Mouse (Mus musculus): ENCODE measurements around the gene Gm49396. TPM values are rescaled to one million over a fixed set of nuclear protein-coding genes. Genes with fewer than 3 reads are reported as not detected.

Gm49396 gene
- polyA plus RNA-seq, 1 experiment from 2014 or later, result 18.9 TPM

DNA sequence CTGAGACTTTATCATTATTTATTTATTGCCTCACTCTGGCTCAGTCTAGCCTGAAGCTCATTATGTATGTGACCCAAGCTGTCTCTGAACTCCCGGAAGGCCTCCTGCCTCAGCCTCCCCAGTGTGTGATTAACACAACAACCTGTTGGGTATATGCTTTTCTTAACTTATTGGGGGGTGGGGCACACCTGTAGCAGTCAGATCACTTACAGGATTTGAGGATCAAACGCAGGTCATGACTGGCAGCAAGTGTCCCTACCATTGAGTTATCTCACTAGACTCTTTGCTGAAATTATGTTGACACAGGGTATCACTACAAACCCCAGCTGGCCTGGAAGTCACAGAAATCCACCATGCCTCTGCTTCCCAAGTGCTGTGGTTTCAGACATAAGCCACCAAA is 2.8 kb upstream of the Gm49396 start:
- ATAC-seq (ENCODE audit: low FRiP score, low TSS enrichment), result no peak
- no peak overlapping the region for H3K4me3 ChIP-seq (ENCODE audit: low read length)
- no peak overlapping the region for H3K4me2 ChIP-seq (replicated peaks; ENCODE audit: low read depth, low read length)
- H3K9ac ChIP-seq (replicated peaks; ENCODE audit: low read length), result no peak overlapping the region
- no peaks in the 10 kb centered on the region for H3K9me3 ChIP-seq (ENCODE audit: low read length)
- H3K4me1 ChIP-seq (ENCODE audit: insufficient read depth, low read length), result peaks cover 19% of the 10 kb centered on the region
- no peaks in the 10 kb centered on the region for H3K27me3 ChIP-seq (ENCODE audit: insufficient read depth, low read length)
- WGBS, result 64% methylated on average over 2 of the region's 2 CpGs
- no peak overlapping the region for H3K27ac ChIP-seq (ENCODE audit: low read length)
- peaks cover 22% of the 10 kb centered on the region for H3K36me3 ChIP-seq (ENCODE audit: insufficient read depth, low read length)

DNA sequence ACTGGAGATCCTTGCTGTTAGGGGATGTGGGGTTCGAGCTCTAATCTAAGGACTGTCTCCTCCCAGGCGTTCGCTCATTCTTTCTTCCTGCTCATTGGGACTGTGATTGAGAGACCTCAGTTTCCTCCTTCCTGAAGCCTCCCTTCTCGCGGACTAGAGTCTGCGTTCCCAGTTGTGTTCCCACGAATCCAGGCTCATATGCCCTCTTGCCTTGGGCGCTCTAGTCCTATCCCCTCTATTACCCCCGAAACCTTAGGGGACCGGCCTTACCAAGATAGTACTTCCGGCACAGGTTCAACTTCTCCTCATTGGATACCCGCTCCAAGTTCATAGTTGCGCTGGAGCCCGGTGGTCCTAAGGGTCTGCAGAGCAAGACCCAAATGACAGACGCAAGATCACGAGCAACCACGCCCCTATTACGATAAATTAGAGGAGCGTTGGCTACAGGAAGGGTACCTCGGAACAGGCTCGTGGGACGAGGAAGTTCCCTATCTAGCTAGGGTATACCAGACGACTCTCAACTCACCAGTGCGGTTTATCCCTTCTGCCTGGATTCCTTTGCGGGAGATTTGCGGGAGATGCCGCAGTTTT is 523 bp upstream of the Gm49396 start:
- Histone ChIP-seq H3K9ac (replicated peaks; ENCODE audit: low read length) (peak overlapping the region; percentile 81), H3K27me3 (ENCODE audit: insufficient read depth, low read length) (no peaks in the 10 kb centered on the region), H3K4me1 (ENCODE audit: insufficient read depth, low read length) (peaks cover 19% of the 10 kb centered on the region), H3K4me3 (ENCODE audit: low read length) (peak overlapping the region; percentile 82), H3K9me3 (ENCODE audit: low read length) (no peaks in the 10 kb centered on the region), H3K27ac (ENCODE audit: low read length) (peak overlapping the region; percentile 79), H3K36me3 (ENCODE audit: insufficient read depth, low read length) (peaks cover 25% of the 10 kb centered on the region), H3K4me2 (replicated peaks; ENCODE audit: low read depth, low read length) (peak overlapping the region; percentile 78)
- 0 out of 2 replicates have a peak, but pooled peaks have one; percentile 4 for ATAC-seq (ENCODE audit: low FRiP score, low TSS enrichment)
- under 1% methylated on average over 27 of the region's 27 CpGs for WGBS

DNA sequence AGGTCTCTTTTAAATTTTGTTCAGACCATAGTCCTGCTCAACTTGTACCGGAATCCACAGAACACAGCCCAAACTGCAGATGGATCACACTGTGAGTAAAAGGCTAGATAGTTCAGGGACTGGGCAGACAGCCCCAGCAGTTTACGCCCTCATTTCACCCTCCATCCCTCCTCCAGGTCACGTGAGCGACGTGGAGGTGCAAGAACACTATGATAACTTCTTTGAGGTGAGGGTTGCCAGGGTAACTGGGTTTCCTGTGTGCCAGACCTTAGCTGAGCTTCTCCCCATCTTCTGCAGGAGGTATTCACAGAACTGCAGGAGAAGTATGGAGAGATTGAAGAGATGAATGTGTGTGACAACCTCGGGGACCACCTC is 749 bp downstream of the Gm49396 start:
- no peak for ATAC-seq (ENCODE audit: low FRiP score, low TSS enrichment)
- peak overlapping the region; percentile 56 for H3K4me2 ChIP-seq (replicated peaks; ENCODE audit: low read depth, low read length)
- H3K4me1 ChIP-seq (ENCODE audit: insufficient read depth, low read length), result peaks cover 7% of the 10 kb centered on the region
- WGBS, result 21% methylated on average over 6 of the region's 6 CpGs
- peak overlapping the region; percentile 99; the same call in 1 of the 2 replicates for H3K27ac ChIP-seq (ENCODE audit: low read length)
- H3K9me3 ChIP-seq (ENCODE audit: low read length), result no peaks in the 10 kb centered on the region
- peaks cover 35% of the 10 kb centered on the region for H3K36me3 ChIP-seq (ENCODE audit: insufficient read depth, low read length)
- H3K4me3 ChIP-seq (ENCODE audit: low read length), result peak overlapping the region; percentile 82
- peak overlapping the region; percentile 89 for H3K9ac ChIP-seq (replicated peaks; ENCODE audit: low read length)
- no peaks in the 10 kb centered on the region for H3K27me3 ChIP-seq (ENCODE audit: insufficient read depth, low read length)

DNA sequence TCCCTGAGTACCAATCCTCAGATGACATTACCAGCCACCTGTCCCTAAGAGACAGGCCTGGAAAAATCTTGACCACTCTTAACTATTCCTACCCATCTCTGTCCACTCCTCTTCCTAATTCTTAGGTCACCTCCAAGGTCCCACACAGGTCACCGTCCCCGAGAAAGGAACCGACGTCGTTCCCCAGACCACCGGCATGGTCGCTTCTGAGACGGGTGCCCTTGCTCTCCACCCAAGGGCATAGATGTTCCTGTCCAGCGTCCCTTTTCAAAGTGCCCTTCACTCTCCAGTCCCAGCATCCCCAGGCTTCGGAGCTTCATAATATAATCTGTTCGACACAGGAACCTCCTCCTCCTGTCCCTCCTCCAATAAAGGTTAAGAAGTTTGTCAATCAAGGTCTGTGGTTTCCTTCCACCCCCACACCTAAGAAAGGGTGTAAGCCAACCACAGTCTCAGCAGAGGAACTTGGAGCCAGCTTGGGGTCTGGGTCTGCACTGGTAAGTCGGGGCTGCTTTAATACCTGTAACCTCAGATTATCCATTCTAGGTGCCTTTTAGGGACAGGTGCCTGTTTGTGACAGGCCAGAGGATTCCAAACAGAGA is 1.9 kb downstream of the Gm49396 start, which contains the start of gene Igflr1:
Igflr1 (plus strand) TSS at position 458 of the 602 bp plus-strand sequence.
- Histone ChIP-seq H3K9me3 (ENCODE audit: low read length) (no peaks in the 10 kb centered on the region), H3K4me1 (ENCODE audit: insufficient read depth, low read length) (peaks cover 7% of the 10 kb centered on the region), H3K4me3 (ENCODE audit: low read length) (0 out of 2 replicates have a peak within 1 kb of the TSS, but pooled peaks have one; percentile 82), H3K36me3 (ENCODE audit: insufficient read depth, low read length) (peaks cover 46% of the 10 kb centered on the region), H3K27ac (ENCODE audit: low read length) (0 out of 2 replicates have a peak within 1 kb of the TSS, but pooled peaks have one; percentile 26), H3K4me2 (replicated peaks; ENCODE audit: low read depth, low read length) (no peak within 1 kb of the TSS), H3K9ac (replicated peaks; ENCODE audit: low read length) (peak within 1 kb of the TSS; percentile 89; the same call in 1 of the 2 replicates), H3K27me3 (ENCODE audit: insufficient read depth, low read length) (no peaks in the 10 kb centered on the region)
- 94% methylated on average over 12 of the region's 12 CpGs for WGBS
- no peak for ATAC-seq (ENCODE audit: low FRiP score, low TSS enrichment)

DNA sequence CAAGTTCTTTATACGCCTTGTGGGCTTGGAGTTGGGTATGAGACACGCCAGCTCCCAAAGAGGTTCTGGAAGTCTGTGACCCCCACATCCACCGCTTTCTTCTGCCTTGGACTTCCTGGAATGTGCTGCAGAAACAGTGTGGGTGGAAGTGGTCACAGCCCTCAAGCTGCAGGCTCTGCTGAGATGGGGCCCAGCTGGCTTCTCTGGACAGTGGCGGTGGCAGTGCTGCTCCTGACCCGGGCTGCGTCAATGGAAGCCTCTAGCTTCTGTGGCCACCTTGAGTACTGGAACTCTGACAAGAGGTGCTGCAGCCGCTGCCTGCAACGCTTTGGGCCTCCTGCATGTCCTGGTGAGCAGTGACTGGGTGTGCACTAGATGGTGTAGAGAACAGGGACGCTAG is 2.9 kb downstream of the Gm49396 start:
- ATAC-seq (ENCODE audit: low FRiP score, low TSS enrichment), result no peak
- Histone ChIP-seq H3K4me1 (ENCODE audit: insufficient read depth, low read length) (peaks cover 7% of the 10 kb centered on the region), H3K4me2 (replicated peaks; ENCODE audit: low read depth, low read length) (no peak overlapping the region), H3K27ac (ENCODE audit: low read length) (0 out of 2 replicates have a peak overlapping the region, but pooled peaks have one; percentile 26), H3K9me3 (ENCODE audit: low read length) (no peaks in the 10 kb centered on the region), H3K27me3 (ENCODE audit: insufficient read depth, low read length) (no peaks in the 10 kb centered on the region), H3K36me3 (ENCODE audit: insufficient read depth, low read length) (peaks cover 56% of the 10 kb centered on the region), H3K9ac (replicated peaks; ENCODE audit: low read length) (no peak overlapping the region), H3K4me3 (ENCODE audit: low read length) (no peak overlapping the region)
- WGBS, result 79% methylated on average over 9 of the region's 9 CpGs

DNA sequence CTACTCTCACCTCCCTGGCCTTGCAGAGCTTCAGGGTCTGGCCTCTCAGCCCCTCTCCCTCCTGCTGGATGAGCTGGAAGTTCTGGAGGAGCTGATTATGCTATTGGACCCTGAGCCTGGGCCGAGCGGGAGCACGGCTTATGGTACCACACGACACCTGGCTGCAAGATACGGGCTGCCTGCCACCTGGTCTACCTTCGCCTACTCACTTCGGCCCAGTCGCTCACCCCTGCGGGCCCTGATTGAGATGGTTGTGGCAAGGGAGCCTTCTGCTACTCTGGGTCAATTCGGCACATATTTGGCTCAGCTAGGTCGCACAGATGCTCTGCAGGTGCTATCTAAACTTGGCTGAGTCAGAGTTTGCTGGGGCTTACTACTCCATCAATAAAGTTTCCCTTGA is 4.4 kb downstream of the Gm49396 start:
- Histone ChIP-seq H3K9me3 (ENCODE audit: low read length) (no peaks in the 10 kb centered on the region), H3K27me3 (ENCODE audit: insufficient read depth, low read length) (no peaks in the 10 kb centered on the region), H3K4me3 (ENCODE audit: low read length) (no peak overlapping the region), H3K4me1 (ENCODE audit: insufficient read depth, low read length) (peaks cover 7% of the 10 kb centered on the region), H3K9ac (replicated peaks; ENCODE audit: low read length) (no peak overlapping the region), H3K4me2 (replicated peaks; ENCODE audit: low read depth, low read length) (no peak overlapping the region), H3K27ac (ENCODE audit: low read length) (no peak overlapping the region), H3K36me3 (ENCODE audit: insufficient read depth, low read length) (peaks cover 68% of the 10 kb centered on the region)
- 89% methylated on average over 11 of the region's 11 CpGs for WGBS
- ATAC-seq (ENCODE audit: low FRiP score, low TSS enrichment), result no peak

DNA sequence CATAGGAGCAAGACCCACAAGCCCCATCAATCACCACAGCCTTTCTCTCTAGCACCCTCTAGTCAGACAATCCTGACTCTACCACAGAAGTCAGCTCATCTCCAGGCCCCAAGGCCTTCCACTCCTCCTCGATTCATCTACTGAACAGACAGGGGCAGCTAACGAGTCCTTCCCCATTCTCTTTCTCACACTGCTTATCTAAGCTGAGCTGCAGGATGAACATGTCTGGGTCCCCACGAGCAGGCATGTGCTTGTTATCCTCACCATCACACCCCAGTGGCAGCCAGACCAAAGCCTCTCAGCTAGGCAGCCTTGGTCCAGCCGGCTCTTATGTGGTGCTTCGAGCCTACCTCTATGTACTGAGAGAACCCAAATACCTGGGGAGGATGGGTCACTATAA is 9.2 kb downstream of the Gm49396 start:
- no peaks in the 10 kb centered on the region for H3K4me1 ChIP-seq (ENCODE audit: insufficient read depth, low read length)
- peaks cover 93% of the 10 kb centered on the region for H3K36me3 ChIP-seq (ENCODE audit: insufficient read depth, low read length)
- WGBS, result 93% methylated on average over 5 of the region's 5 CpGs
- H3K27me3 ChIP-seq (ENCODE audit: insufficient read depth, low read length), result no peaks in the 10 kb centered on the region
- ATAC-seq (ENCODE audit: low FRiP score, low TSS enrichment), result no peak
- no peaks in the 10 kb centered on the region for H3K9me3 ChIP-seq (ENCODE audit: low read length)
- no peak overlapping the region for H3K4me3 ChIP-seq (ENCODE audit: low read length)
- no peak overlapping the region for H3K4me2 ChIP-seq (replicated peaks; ENCODE audit: low read depth, low read length)
- no peak overlapping the region for H3K27ac ChIP-seq (ENCODE audit: low read length)
- H3K9ac ChIP-seq (replicated peaks; ENCODE audit: low read length), result no peak overlapping the region

DNA sequence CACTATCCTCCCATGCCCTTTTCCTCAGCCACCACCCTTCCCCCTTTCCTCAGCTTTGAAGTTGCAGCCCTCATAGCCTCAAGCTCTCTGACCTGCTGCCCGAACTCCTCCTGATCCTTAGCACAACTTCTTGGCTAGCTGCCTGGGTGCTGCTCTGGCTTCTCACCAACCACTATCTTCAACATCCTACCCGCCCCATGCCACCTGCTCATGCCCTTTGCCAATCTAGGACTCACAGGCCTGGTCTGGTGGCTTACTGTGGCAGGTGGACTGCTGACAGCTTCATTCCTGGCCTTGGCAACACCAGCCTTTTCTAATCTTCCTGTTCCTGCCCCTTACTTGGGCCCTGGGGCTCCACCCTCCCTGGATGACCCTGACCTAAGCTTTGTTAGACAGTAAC is 9.8 kb downstream of the Gm49396 start:
- Histone ChIP-seq H3K36me3 (ENCODE audit: insufficient read depth, low read length) (peaks cover 96% of the 10 kb centered on the region), H3K27ac (ENCODE audit: low read length) (no peak overlapping the region), H3K9ac (replicated peaks; ENCODE audit: low read length) (no peak overlapping the region), H3K4me2 (replicated peaks; ENCODE audit: low read depth, low read length) (no peak overlapping the region), H3K27me3 (ENCODE audit: insufficient read depth, low read length) (no peaks in the 10 kb centered on the region), H3K4me3 (ENCODE audit: low read length) (no peak overlapping the region), H3K4me1 (ENCODE audit: insufficient read depth, low read length) (no peaks in the 10 kb centered on the region), H3K9me3 (ENCODE audit: low read length) (no peaks in the 10 kb centered on the region)
- WGBS, result 61% methylated on average over 2 of the region's 2 CpGs
- no peak for ATAC-seq (ENCODE audit: low FRiP score, low TSS enrichment)

DNA sequence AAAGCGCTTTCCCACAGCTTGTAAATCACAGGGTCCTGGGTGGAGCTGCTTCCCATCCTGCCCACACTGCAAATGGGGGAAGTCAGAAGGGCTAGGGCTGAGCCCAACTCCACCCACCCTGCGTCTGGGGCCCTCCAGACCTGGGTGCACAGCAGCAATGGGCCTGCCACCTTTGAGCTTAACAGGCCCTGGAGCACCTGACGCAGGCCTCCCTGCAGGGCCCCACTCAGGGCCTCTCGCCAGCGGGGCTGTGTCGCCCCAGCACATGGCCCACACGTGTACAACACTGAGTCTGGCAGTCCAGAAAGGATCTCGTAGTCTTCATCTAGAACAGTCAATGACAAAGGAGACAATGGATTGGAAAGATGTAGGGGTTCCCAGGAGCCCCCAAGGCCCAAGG is 16.8 kb downstream of the Gm49396 start:
- Histone ChIP-seq H3K4me3 (ENCODE audit: low read length) (no peak overlapping the region), H3K27me3 (ENCODE audit: insufficient read depth, low read length) (no peaks in the 10 kb centered on the region), H3K9me3 (ENCODE audit: low read length) (no peaks in the 10 kb centered on the region), H3K4me1 (ENCODE audit: insufficient read depth, low read length) (no peaks in the 10 kb centered on the region), H3K27ac (ENCODE audit: low read length) (no peak overlapping the region), H3K36me3 (ENCODE audit: insufficient read depth, low read length) (peaks cover 97% of the 10 kb centered on the region), H3K4me2 (replicated peaks; ENCODE audit: low read depth, low read length) (no peak overlapping the region), H3K9ac (replicated peaks; ENCODE audit: low read length) (no peak overlapping the region)
- ATAC-seq (ENCODE audit: low FRiP score, low TSS enrichment), result no peak
- WGBS, result 89% methylated on average over 8 of the region's 8 CpGs

DNA sequence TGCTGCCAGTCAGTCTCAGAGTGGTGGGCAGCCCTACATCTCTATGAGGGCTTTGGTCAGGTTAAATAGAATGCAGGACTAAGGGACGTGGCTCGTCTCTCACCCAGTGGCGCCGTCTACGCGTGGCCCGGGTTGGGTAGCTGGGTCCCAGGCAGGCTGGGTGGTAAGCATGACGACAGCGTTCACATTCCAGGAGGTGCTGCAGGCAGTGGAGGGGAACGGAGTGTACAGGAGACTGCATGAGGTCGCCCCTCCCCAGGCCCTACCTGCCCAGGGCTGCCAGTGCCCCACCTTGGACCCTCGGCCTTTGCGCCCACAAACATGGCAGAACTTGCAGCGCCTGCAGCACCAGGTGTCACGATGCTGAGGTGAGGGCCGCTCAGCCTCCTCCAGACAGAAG is 18.4 kb downstream of the Gm49396 start:
- Histone ChIP-seq H3K27ac (ENCODE audit: low read length) (no peak overlapping the region), H3K9me3 (ENCODE audit: low read length) (no peaks in the 10 kb centered on the region), H3K9ac (replicated peaks; ENCODE audit: low read length) (no peak overlapping the region), H3K27me3 (ENCODE audit: insufficient read depth, low read length) (no peaks in the 10 kb centered on the region), H3K4me2 (replicated peaks; ENCODE audit: low read depth, low read length) (no peak overlapping the region), H3K36me3 (ENCODE audit: insufficient read depth, low read length) (peaks cover 96% of the 10 kb centered on the region), H3K4me1 (ENCODE audit: insufficient read depth, low read length) (peaks cover 3% of the 10 kb centered on the region; the same call in 1 of the 2 replicates), H3K4me3 (ENCODE audit: low read length) (no peak overlapping the region)
- ATAC-seq (ENCODE audit: low FRiP score, low TSS enrichment), result peak; percentile 41; the same call in 1 of the 2 replicates
- 92% methylated on average over 16 of the region's 16 CpGs for WGBS

All from kidney, embryonic 16.5 days (tissue).